Mouse (Mus musculus): Measurements from ENCODE around the gene Cbfa2t3. TPM values are rescaled to one million over a fixed set of nuclear protein-coding genes. Genes with fewer than 3 reads are reported as not detected.

The Cbfa2t3 gene
- polyA plus RNA-seq, 1 experiment from 2014 or later: 12.2 TPM

GRCm38 (mm10) chr8:122735110-122735509 is 36.2 kb upstream of the Cbfa2t3 start:
- Histone ChIP-seq H3K27ac (peak overlapping the region; percentile 38), H3K9ac (no peak overlapping the region), H3K4me2 (no peak overlapping the region), H3K9me3 (no peaks in the 10 kb centered on the region), H3K27me3 (peaks cover 30% of the 10 kb centered on the region), H3K4me1 (peaks cover 58% of the 10 kb centered on the region), H3K36me3 (replicated peaks) (no peaks in the 10 kb centered on the region), H3K4me3 (replicated peaks) (no peak overlapping the region)
- 54% methylated on average over 3 of the region's 3 CpGs for WGBS
- ATAC-seq (ENCODE audit: low FRiP score): no peak

GRCm38 (mm10) chr8:122728630-122729029 is 29.7 kb upstream of the Cbfa2t3 start:
- Histone ChIP-seq H3K27ac (no peak overlapping the region), H3K36me3 (replicated peaks) (no peaks in the 10 kb centered on the region), H3K4me2 (no peak overlapping the region), H3K27me3 (peaks cover 22% of the 10 kb centered on the region; the same call in 1 of the 2 replicates), H3K9ac (no peak overlapping the region), H3K4me1 (peaks cover 6% of the 10 kb centered on the region), H3K9me3 (no peaks in the 10 kb centered on the region), H3K4me3 (replicated peaks) (no peak overlapping the region)
- ATAC-seq (ENCODE audit: low FRiP score): no peak
- 15% methylated on average over 3 of the region's 3 CpGs for WGBS

- no peak overlapping the region for H3K27ac ChIP-seq
- 71% methylated on average over 5 of the region's 5 CpGs for WGBS
- no peaks in the 10 kb centered on the region for H3K36me3 ChIP-seq (replicated peaks)
- H3K9ac ChIP-seq: no peak overlapping the region
- H3K4me3 ChIP-seq (replicated peaks): no peak overlapping the region
- no peak for ATAC-seq (ENCODE audit: low FRiP score)
- H3K9me3 ChIP-seq: no peaks in the 10 kb centered on the region
- H3K4me2 ChIP-seq: no peak overlapping the region
- H3K4me1 ChIP-seq: peaks cover 6% of the 10 kb centered on the region
- peaks cover 25% of the 10 kb centered on the region; the same call in 1 of the 2 replicates for H3K27me3 ChIP-seq
These were observed 28.5 kb upstream of the Cbfa2t3 start for GRCm38 (mm10) chr8:122727412-122727811.

GRCm38 (mm10) chr8:122726789-122727188 is 27.9 kb upstream of the Cbfa2t3 start:
- H3K4me1 ChIP-seq: peaks cover 6% of the 10 kb centered on the region
- no peak overlapping the region for H3K27ac ChIP-seq
- peaks cover 31% of the 10 kb centered on the region for H3K27me3 ChIP-seq
- no peaks in the 10 kb centered on the region for H3K9me3 ChIP-seq
- H3K4me3 ChIP-seq (replicated peaks): no peak overlapping the region
- no peaks in the 10 kb centered on the region for H3K36me3 ChIP-seq (replicated peaks)
- ATAC-seq (ENCODE audit: low FRiP score): no peak
- 63% methylated on average over 2 of the region's 2 CpGs for WGBS
- H3K9ac ChIP-seq: no peak overlapping the region
- no peak overlapping the region for H3K4me2 ChIP-seq

GRCm38 (mm10) chr8:122725187-122725586 is 26.3 kb upstream of the Cbfa2t3 start:
- H3K4me2 ChIP-seq: no peak overlapping the region
- no peak overlapping the region for H3K4me3 ChIP-seq (replicated peaks)
- H3K9me3 ChIP-seq: no peaks in the 10 kb centered on the region
- peaks cover 22% of the 10 kb centered on the region for H3K4me1 ChIP-seq
- H3K27me3 ChIP-seq: peaks cover 46% of the 10 kb centered on the region
- 88% methylated on average over 6 of the region's 6 CpGs for WGBS
- ATAC-seq (ENCODE audit: low FRiP score): no peak
- H3K9ac ChIP-seq: no peak overlapping the region
- no peak overlapping the region for H3K27ac ChIP-seq
- H3K36me3 ChIP-seq (replicated peaks): no peaks in the 10 kb centered on the region

- 75% methylated on average over 14 of the region's 14 CpGs for WGBS
- H3K27ac ChIP-seq: peak overlapping the region; percentile 76
- ATAC-seq (ENCODE audit: low FRiP score): no peak; the same call in 1 of the 2 replicates
- H3K4me1 ChIP-seq: peaks cover 22% of the 10 kb centered on the region
- peak overlapping the region; percentile 25; the same call in 1 of the 2 replicates for H3K9ac ChIP-seq
- peak overlapping the region; percentile 37; the same call in 1 of the 2 replicates for H3K4me2 ChIP-seq
- H3K27me3 ChIP-seq: peaks cover 64% of the 10 kb centered on the region
- no peaks in the 10 kb centered on the region for H3K9me3 ChIP-seq
- H3K4me3 ChIP-seq (replicated peaks): no peak overlapping the region
- H3K36me3 ChIP-seq (replicated peaks): no peaks in the 10 kb centered on the region
These were observed 22.1 kb upstream of the Cbfa2t3 start for GRCm38 (mm10) chr8:122720811-122721640.

- Histone ChIP-seq H3K27ac (peak overlapping the region; percentile 76), H3K4me1 (peaks cover 22% of the 10 kb centered on the region), H3K4me2 (peak overlapping the region; percentile 37), H3K27me3 (peaks cover 60% of the 10 kb centered on the region), H3K9ac (peak overlapping the region; percentile 25; the same call in 1 of the 2 replicates), H3K9me3 (no peaks in the 10 kb centered on the region), H3K36me3 (replicated peaks) (no peaks in the 10 kb centered on the region), H3K4me3 (replicated peaks) (no peak overlapping the region)
- peak; percentile 68 for ATAC-seq (ENCODE audit: low FRiP score)
- WGBS: 14% methylated on average over 25 of the region's 25 CpGs
These were observed 21.3 kb upstream of the Cbfa2t3 start for GRCm38 (mm10) chr8:122720070-122720729.

GRCm38 (mm10) chr8:122719500-122720065 is 20.7 kb upstream of the Cbfa2t3 start:
- peaks cover 22% of the 10 kb centered on the region for H3K4me1 ChIP-seq
- WGBS: 32% methylated on average over 7 of the region's 7 CpGs
- H3K9ac ChIP-seq: 0 out of 2 replicates have a peak overlapping the region, but pooled peaks have one; percentile 25
- peak overlapping the region; percentile 37 for H3K4me2 ChIP-seq
- H3K9me3 ChIP-seq: no peaks in the 10 kb centered on the region
- H3K27me3 ChIP-seq: peaks cover 56% of the 10 kb centered on the region
- ATAC-seq (ENCODE audit: low FRiP score): peak; percentile 56; the same call in 1 of the 2 replicates
- H3K36me3 ChIP-seq (replicated peaks): no peaks in the 10 kb centered on the region
- peak overlapping the region; percentile 76 for H3K27ac ChIP-seq
- H3K4me3 ChIP-seq (replicated peaks): no peak overlapping the region

GRCm38 (mm10) chr8:122718711-122719499 is 20.0 kb upstream of the Cbfa2t3 start:
- Histone ChIP-seq H3K27me3 (peaks cover 59% of the 10 kb centered on the region), H3K36me3 (replicated peaks) (no peaks in the 10 kb centered on the region), H3K4me1 (peaks cover 22% of the 10 kb centered on the region), H3K27ac (no peak overlapping the region), H3K9ac (no peak overlapping the region), H3K4me3 (replicated peaks) (no peak overlapping the region), H3K9me3 (no peaks in the 10 kb centered on the region), H3K4me2 (no peak overlapping the region)
- ATAC-seq (ENCODE audit: low FRiP score): no peak
- WGBS: 89% methylated on average over 14 of the region's 14 CpGs

- H3K9me3 ChIP-seq: no peaks in the 10 kb centered on the region
- H3K27ac ChIP-seq: no peak overlapping the region
- no peak overlapping the region for H3K9ac ChIP-seq
- no peak overlapping the region for H3K4me3 ChIP-seq (replicated peaks)
- ATAC-seq (ENCODE audit: low FRiP score): no peak
- H3K27me3 ChIP-seq: peaks cover 58% of the 10 kb centered on the region
- no peak overlapping the region for H3K4me2 ChIP-seq
- H3K4me1 ChIP-seq: peaks cover 22% of the 10 kb centered on the region
- no peaks in the 10 kb centered on the region for H3K36me3 ChIP-seq (replicated peaks)
- 86% methylated on average over 10 of the region's 10 CpGs for WGBS
These were observed 19.1 kb upstream of the Cbfa2t3 start for GRCm38 (mm10) chr8:122717869-122718509.

- Histone ChIP-seq H3K9me3 (no peaks in the 10 kb centered on the region), H3K4me1 (peaks cover 24% of the 10 kb centered on the region), H3K27ac (no peak overlapping the region), H3K4me3 (replicated peaks) (no peak overlapping the region), H3K9ac (no peak overlapping the region), H3K36me3 (replicated peaks) (no peaks in the 10 kb centered on the region), H3K27me3 (peaks cover 46% of the 10 kb centered on the region), H3K4me2 (no peak overlapping the region)
- no peak for ATAC-seq (ENCODE audit: low FRiP score)
- WGBS: 81% methylated on average over 8 of the region's 8 CpGs
These were observed 17.7 kb upstream of the Cbfa2t3 start for GRCm38 (mm10) chr8:122716566-122716965.
